Mouse (Mus musculus): Measurements from ENCODE around the gene Cgrrf1.
A peak's percentile ranks its signal among the peaks of the same experiment; 100 is the strongest.
"Not testable (repeated sequence)": the region's sequence is repeated elsewhere in the genome, so short reads cannot be mapped to it uniquely, and the experiment has no call there.

The Cgrrf1 gene

GRCm38 (mm10) chr14:46831837-46832333 is at the start of gene Cgrrf1:
Cgrrf1 (plus strand) TSS chr14:46832125.
- DNase-seq: peak; percentile 92

GRCm38 (mm10) chr14:46782187-46782828 is 49.6 kb upstream of the Cgrrf1 start:
- no peak for DNase-seq

- DNase-seq: no peak
Measured at GRCm38 (mm10) chr14:46783327-46783926, 48.5 kb upstream of the Cgrrf1 start.

GRCm38 (mm10) chr14:46785247-46785646 is 46.7 kb upstream of the Cgrrf1 start:
- DNase-seq: no peak

- DNase-seq: no peak
Measured at GRCm38 (mm10) chr14:46787454-46787786, 44.5 kb upstream of the Cgrrf1 start.

- peak; percentile 92 for DNase-seq
Measured at GRCm38 (mm10) chr14:46787787-46788504, 44.0 kb upstream of the Cgrrf1 start, which contains the start of gene Cnih1. Cnih1 (minus strand) TSS chr14:46788411.

GRCm38 (mm10) chr14:46788505-46788901 is 43.4 kb upstream of the Cgrrf1 start:
- no peak for DNase-seq

GRCm38 (mm10) chr14:46790303-46790702 is 41.6 kb upstream of the Cgrrf1 start:
- no peak for DNase-seq

GRCm38 (mm10) chr14:46790723-46791122 is 41.2 kb upstream of the Cgrrf1 start:
- DNase-seq: no peak

- no peak for DNase-seq
Measured at GRCm38 (mm10) chr14:46794157-46794556, 37.8 kb upstream of the Cgrrf1 start.

GRCm38 (mm10) chr14:46800684-46801345 is 31.1 kb upstream of the Cgrrf1 start:
- DNase-seq: no peak

GRCm38 (mm10) chr14:46803259-46803658 is 28.7 kb upstream of the Cgrrf1 start:
- DNase-seq: no peak

- no peak for DNase-seq
Measured at GRCm38 (mm10) chr14:46803791-46804190, 28.1 kb upstream of the Cgrrf1 start.

- no peak for DNase-seq
Measured at GRCm38 (mm10) chr14:46806186-46806585, 25.7 kb upstream of the Cgrrf1 start.

- DNase-seq: no peak
Measured at GRCm38 (mm10) chr14:46807927-46808326, 24.0 kb upstream of the Cgrrf1 start.

- DNase-seq: no peak
Measured at GRCm38 (mm10) chr14:46815640-46816039, 16.3 kb upstream of the Cgrrf1 start.

- DNase-seq: no peak
Measured at GRCm38 (mm10) chr14:46816916-46817622, 14.9 kb upstream of the Cgrrf1 start.

GRCm38 (mm10) chr14:46818743-46819142 is 13.2 kb upstream of the Cgrrf1 start:
- DNase-seq: no peak

- not testable (repeated sequence) for DNase-seq
Measured at GRCm38 (mm10) chr14:46819961-46820360, 12.0 kb upstream of the Cgrrf1 start.

GRCm38 (mm10) chr14:46821271-46821872 is 10.6 kb upstream of the Cgrrf1 start:
- no peak for DNase-seq

- peak; percentile 96 for DNase-seq
Measured at GRCm38 (mm10) chr14:46821873-46822716, 9.8 kb upstream of the Cgrrf1 start, which contains the start of gene Gmfb. Gmfb (minus strand) TSS chr14:46822242.
